Mouse (Mus musculus): Measurements from ENCODE around the gene Rnf39.

Gene Rnf39

GRCm38 (mm10) chr17:36938056-36938455, 4.7 kb upstream of the Rnf39 start:
- DNase-seq (ENCODE audit: extremely low read depth, low read depth) = no peak

- no peak for DNase-seq (ENCODE audit: extremely low read depth, low read depth)
Measured at GRCm38 (mm10) chr17:36942391-36942790, 327 bp upstream of the Rnf39 start.

- DNase-seq (ENCODE audit: extremely low read depth, low read depth) = no peak
Measured at GRCm38 (mm10) chr17:36943691-36944090, 973 bp downstream of the Rnf39 start.

- no peak for DNase-seq (ENCODE audit: extremely low read depth, low read depth)
Measured at GRCm38 (mm10) chr17:36944121-36944775, 1.5 kb downstream of the Rnf39 start.

GRCm38 (mm10) chr17:36947051-36947819, 4.5 kb downstream of the Rnf39 start:
- DNase-seq (ENCODE audit: extremely low read depth, low read depth) = no peak

- DNase-seq (ENCODE audit: extremely low read depth, low read depth) = no peak
Measured at GRCm38 (mm10) chr17:36948286-36948685, 5.6 kb downstream of the Rnf39 start.

- DNase-seq (ENCODE audit: extremely low read depth, low read depth) = no peak
Measured at GRCm38 (mm10) chr17:36949265-36949664, 6.5 kb downstream of the Rnf39 start.

- peak; percentile 96 for DNase-seq (ENCODE audit: extremely low read depth, low read depth)
Measured at GRCm38 (mm10) chr17:36950981-36951947, 8.5 kb downstream of the Rnf39 start, which contains the start of gene Ppp1r11. Gene Ppp1r11, minus strand, starts transcription at chr17:36951741.

GRCm38 (mm10) chr17:36952631-36953030, 9.9 kb downstream of the Rnf39 start:
- no peak for DNase-seq (ENCODE audit: extremely low read depth, low read depth)

GRCm38 (mm10) chr17:36953062-36953461, 10.3 kb downstream of the Rnf39 start:
- no peak for DNase-seq (ENCODE audit: extremely low read depth, low read depth)

GRCm38 (mm10) chr17:36957999-36958743, 15.5 kb downstream of the Rnf39 start, which contains the start of the genes Znrd1 and Znrd1as:
Gene Znrd1, minus strand, starts transcription at chr17:36958559.
Gene Znrd1as, plus strand, starts transcription at chr17:36958592.
- DNase-seq (ENCODE audit: extremely low read depth, low read depth) = peak; percentile 90

- no peak for DNase-seq (ENCODE audit: extremely low read depth, low read depth)
Measured at GRCm38 (mm10) chr17:36958884-36959283, 16.2 kb downstream of the Rnf39 start.

- no peak for DNase-seq (ENCODE audit: extremely low read depth, low read depth)
Measured at GRCm38 (mm10) chr17:36961125-36961524, 18.4 kb downstream of the Rnf39 start.

GRCm38 (mm10) chr17:36966875-36967274, 24.2 kb downstream of the Rnf39 start:
- no peak for DNase-seq (ENCODE audit: extremely low read depth, low read depth)

GRCm38 (mm10) chr17:36970316-36970890, 27.7 kb downstream of the Rnf39 start:
- DNase-seq (ENCODE audit: extremely low read depth, low read depth) = no peak

GRCm38 (mm10) chr17:36971172-36971850, 28.6 kb downstream of the Rnf39 start:
- no peak for DNase-seq (ENCODE audit: extremely low read depth, low read depth)

- DNase-seq (ENCODE audit: extremely low read depth, low read depth) = no peak
Measured at GRCm38 (mm10) chr17:36972791-36973190, 30.1 kb downstream of the Rnf39 start.

GRCm38 (mm10) chr17:36973271-36973787, 30.6 kb downstream of the Rnf39 start:
- no peak for DNase-seq (ENCODE audit: extremely low read depth, low read depth)

GRCm38 (mm10) chr17:36981221-36981813, 38.6 kb downstream of the Rnf39 start, which contains the start of gene 2410137M14Rik:
Gene 2410137M14Rik, minus strand, starts transcription at chr17:36981237.
- no peak for DNase-seq (ENCODE audit: extremely low read depth, low read depth)
